Comparison of ENCODE assay signal across 8 mouse cellular contexts in genomic region chr7:120834863-120835372, GRCm38 (mm10). TPM values are rescaled to one million over a fixed set of nuclear protein-coding genes. Genes with fewer than 3 reads are reported as not detected.
DNase-seq lines count a peak whose midpoint lies in the region; ATAC-seq and TF ChIP-seq lines count a peak whose summit lies in the region.

No protein-coding gene starts in this region.

- H3K4me3 ChIP-seq in bone marrow macrophage, adult 2 months (ENCODE audit: insufficient read depth, low read length): peak overlapping the region; percentile 98
- peak overlapping the region; percentile 70 for H3K4me3 ChIP-seq in embryonic facial prominence, embryonic 15.5 days (replicated peaks)
- peak overlapping the region; percentile 73 for H3K4me3 ChIP-seq in heart, embryonic 10.5 days
- H3K4me3 ChIP-seq in kidney, embryonic 14.5 days (ENCODE audit: low read length): peak overlapping the region; percentile 70
- peak overlapping the region; percentile 66 for H3K4me3 ChIP-seq in liver, embryonic 12.5 days
- peak overlapping the region; percentile 67 for H3K4me3 ChIP-seq in stomach, embryonic 15.5 days (replicated peaks)

- peaks cover 5% of the 10 kb centered on the region; the same call in 1 of the 2 replicates for H3K27me3 ChIP-seq in embryonic facial prominence, embryonic 15.5 days
- peaks cover 17% of the 10 kb centered on the region; the same call in 1 of the 2 replicates for H3K27me3 ChIP-seq in heart, embryonic 10.5 days (ENCODE audit: insufficient read depth, poor library complexity, severe bottlenecking)
- H3K27me3 ChIP-seq in kidney, embryonic 14.5 days (ENCODE audit: control insufficient read depth, insufficient read depth, low read length): no peaks in the 10 kb centered on the region
- peaks cover 23% of the 10 kb centered on the region for H3K27me3 ChIP-seq in liver, embryonic 12.5 days (replicated peaks)
- H3K27me3 ChIP-seq in stomach, embryonic 15.5 days (replicated peaks): no peaks in the 10 kb centered on the region

- ATAC-seq in embryonic facial prominence, embryonic 15.5 days (ENCODE audit: insufficient number of reproducible peaks, low FRiP score, low TSS enrichment, low read depth): peak; percentile 84
- peak; percentile 76 for ATAC-seq in kidney, embryonic 14.5 days (ENCODE audit: low FRiP score, low TSS enrichment)
- ATAC-seq in liver, embryonic 12.5 days: peak; percentile 83
- peak; percentile 87 for ATAC-seq in stomach, embryonic 15.5 days (ENCODE audit: insufficient read depth, low FRiP score, low read depth)

- no peaks in the 10 kb centered on the region for H3K36me3 ChIP-seq in embryonic facial prominence, embryonic 15.5 days
- H3K36me3 ChIP-seq in heart, embryonic 10.5 days: no peaks in the 10 kb centered on the region
- no peaks in the 10 kb centered on the region for H3K36me3 ChIP-seq in kidney, embryonic 14.5 days (ENCODE audit: control insufficient read depth, insufficient read depth, low read length)
- no peaks in the 10 kb centered on the region for H3K36me3 ChIP-seq in liver, embryonic 12.5 days
- H3K36me3 ChIP-seq in stomach, embryonic 15.5 days: no peaks in the 10 kb centered on the region

- TF ChIP-seq POLR2A in bone marrow macrophage, adult 2 months (IDR thresholded peaks at IDR 0.05; ENCODE audit: borderline replicate concordance, low read depth, low read length): 0 out of 2 replicates have a peak, but pooled peaks have one; percentile 33

- no peaks in the 10 kb centered on the region for H3K9me3 ChIP-seq in embryonic facial prominence, embryonic 15.5 days (replicated peaks)
- no peaks in the 10 kb centered on the region for H3K9me3 ChIP-seq in heart, embryonic 10.5 days
- no peaks in the 10 kb centered on the region for H3K9me3 ChIP-seq in kidney, embryonic 14.5 days (ENCODE audit: control insufficient read depth, low read length)
- no peaks in the 10 kb centered on the region for H3K9me3 ChIP-seq in liver, embryonic 12.5 days (replicated peaks)
- no peaks in the 10 kb centered on the region for H3K9me3 ChIP-seq in stomach, embryonic 15.5 days

- DNase-seq in CD4-positive helper T cell, adult 2 months (ENCODE audit: low read depth, low spot score): peak; percentile 94
- peak; percentile 93 for DNase-seq in heart, embryonic 10.5 days (ENCODE audit: low spot score)
- peak; percentile 93 for DNase-seq in naive thymus-derived CD4-positive, alpha-beta T cell, adult 2 months (ENCODE audit: low read depth)

- peaks cover 22% of the 10 kb centered on the region for H3K4me1 ChIP-seq in bone marrow macrophage, adult 2 months (ENCODE audit: control insufficient read depth, insufficient read depth, low read length)
- peaks cover 30% of the 10 kb centered on the region for H3K4me1 ChIP-seq in embryonic facial prominence, embryonic 15.5 days
- peaks cover 13% of the 10 kb centered on the region; the same call in 1 of the 2 replicates for H3K4me1 ChIP-seq in heart, embryonic 10.5 days
- 0 out of 2 replicates have a peak, but pooled peaks cover 9% of the 10 kb centered on the region for H3K4me1 ChIP-seq in kidney, embryonic 14.5 days (ENCODE audit: control insufficient read depth, insufficient read depth, low read length)
- peaks cover 58% of the 10 kb centered on the region for H3K4me1 ChIP-seq in liver, embryonic 12.5 days
- peaks cover 8% of the 10 kb centered on the region for H3K4me1 ChIP-seq in stomach, embryonic 15.5 days

- peak overlapping the region; percentile 90 for H3K27ac ChIP-seq in bone marrow macrophage, adult 2 months (ENCODE audit: insufficient read depth, low read depth, low read length)
- peak overlapping the region; percentile 76 for H3K27ac ChIP-seq in embryonic facial prominence, embryonic 15.5 days (replicated peaks)
- peak overlapping the region; percentile 65 for H3K27ac ChIP-seq in heart, embryonic 10.5 days
- H3K27ac ChIP-seq in kidney, embryonic 14.5 days (ENCODE audit: low read depth, low read length): peak overlapping the region; percentile 47; the same call in 1 of the 2 replicates
- peak overlapping the region; percentile 88 for H3K27ac ChIP-seq in liver, embryonic 12.5 days
- peak overlapping the region; percentile 84 for H3K27ac ChIP-seq in stomach, embryonic 15.5 days

- H3K4me2 ChIP-seq in embryonic facial prominence, embryonic 15.5 days (replicated peaks): peak overlapping the region; percentile 57
- H3K4me2 ChIP-seq in kidney, embryonic 14.5 days (replicated peaks; ENCODE audit: low read depth, low read length): peak overlapping the region; percentile 59
- H3K4me2 ChIP-seq in liver, embryonic 12.5 days: peak overlapping the region; percentile 77
- peak overlapping the region; percentile 56 for H3K4me2 ChIP-seq in stomach, embryonic 15.5 days

- WGBS in embryonic facial prominence, embryonic 15.5 days: 4% methylated on average over 14 of the region's 14 CpGs
- 29% methylated on average over 14 of the region's 14 CpGs for WGBS in heart, embryonic 10.5 days
- 8% methylated on average over 14 of the region's 14 CpGs for WGBS in kidney, embryonic 14.5 days
- 7% methylated on average over 14 of the region's 14 CpGs for WGBS in liver, embryonic 12.5 days (ENCODE audit: insufficient replicate concordance)
- WGBS in stomach, embryonic 15.5 days: 9% methylated on average over 14 of the region's 14 CpGs

- no peak for TF ChIP-seq CTCF in bone marrow macrophage, adult 2 months (IDR thresholded peaks at IDR 0.05; ENCODE audit: low read depth, low read length)

- H3K9ac ChIP-seq in embryonic facial prominence, embryonic 15.5 days: 0 out of 2 replicates have a peak overlapping the region, but pooled peaks have one; percentile 10
- peak overlapping the region; percentile 52; the same call in 1 of the 2 replicates for H3K9ac ChIP-seq in kidney, embryonic 14.5 days (ENCODE audit: low read depth, low read length)
- H3K9ac ChIP-seq in liver, embryonic 12.5 days: peak overlapping the region; percentile 63
- 0 out of 2 replicates have a peak overlapping the region, but pooled peaks have one; percentile 40 for H3K9ac ChIP-seq in stomach, embryonic 15.5 days

RNA-seq across cellular contexts. Expression of gene Eef2k, which starts 7.7 kb away (rescaled TPM):
- 10.4 and 15.1 TPM in 2 replicates for polyA plus RNA-seq in bone marrow macrophage, adult 2 months (2012; ENCODE audit: insufficient read depth, insufficient read length, missing spikeins)
- polyA plus RNA-seq in embryonic facial prominence, embryonic 15.5 days (2015; fragmentation: Nextera tagmentation; extraction: Ambion mirVana): 65.2 and 75.4 TPM in 2 replicates
- 16.3 and 17.3 TPM in 2 replicates for polyA plus RNA-seq in heart, embryonic 10.5 days (2016; fragmentation: Nextera tagmentation; extraction: Ambion mirVana)
- 7.3 and 8.6 TPM in 2 replicates for polyA plus RNA-seq in kidney, embryonic 14.5 days (2014; fragmentation: Nextera tagmentation; extraction: Ambion mirVana)
- polyA plus RNA-seq in liver, embryonic 12.5 days (2016; fragmentation: Nextera tagmentation; extraction: Ambion mirVana): 44.3 and 45.0 TPM in 2 replicates
- polyA plus RNA-seq in stomach, embryonic 15.5 days (2015; fragmentation: Nextera tagmentation; extraction: Ambion mirVana): 54.3 and 58.0 TPM in 2 replicates

RNA-seq across cellular contexts. Expression of gene Gm5737, which starts 22.8 kb away (rescaled TPM):
- polyA plus RNA-seq in bone marrow macrophage, adult 2 months (2012; ENCODE audit: insufficient read depth, insufficient read length, missing spikeins): not detected in 2 replicates
- not detected in 2 replicates for polyA plus RNA-seq in embryonic facial prominence, embryonic 15.5 days (2015; fragmentation: Nextera tagmentation; extraction: Ambion mirVana)
- not detected in 2 replicates for polyA plus RNA-seq in heart, embryonic 10.5 days (2016; fragmentation: Nextera tagmentation; extraction: Ambion mirVana)
- not detected in 2 replicates for polyA plus RNA-seq in kidney, embryonic 14.5 days (2014; fragmentation: Nextera tagmentation; extraction: Ambion mirVana)
- polyA plus RNA-seq in liver, embryonic 12.5 days (2016; fragmentation: Nextera tagmentation; extraction: Ambion mirVana): not detected in 2 replicates
- polyA plus RNA-seq in stomach, embryonic 15.5 days (2015; fragmentation: Nextera tagmentation; extraction: Ambion mirVana): not detected in 2 replicates

Comparison
In these comparisons a context has a peak if more than half of its experiments do, and no peak if none do; other contexts are left out.
1. Peak in every context shown above with its lines: DNase-seq, ATAC-seq, H3K4me3 ChIP-seq and H3K27ac ChIP-seq.
2. H3K9ac ChIP-seq: peak in every context shown above with its lines; median percentile 63 in liver, embryonic 12.5 days; 52 in kidney, embryonic 14.5 days; 40 in stomach, embryonic 15.5 days; 10 in embryonic facial prominence, embryonic 15.5 days.